Mouse (Mus musculus): Measurements from ENCODE around the gene 1700018F24Rik. TPM values are rescaled to one million over a fixed set of nuclear protein-coding genes. Genes with fewer than 3 reads are reported as not detected.
"Not testable (repeated sequence)": the region's sequence is repeated elsewhere in the genome, so short reads cannot be mapped to it uniquely, and the experiment has no call there.

Gene 1700018F24Rik
- polyA plus RNA-seq (2014; fragmentation: Nextera tagmentation; extraction: Ambion mirVana), result not detected in 2 replicates

DNA sequence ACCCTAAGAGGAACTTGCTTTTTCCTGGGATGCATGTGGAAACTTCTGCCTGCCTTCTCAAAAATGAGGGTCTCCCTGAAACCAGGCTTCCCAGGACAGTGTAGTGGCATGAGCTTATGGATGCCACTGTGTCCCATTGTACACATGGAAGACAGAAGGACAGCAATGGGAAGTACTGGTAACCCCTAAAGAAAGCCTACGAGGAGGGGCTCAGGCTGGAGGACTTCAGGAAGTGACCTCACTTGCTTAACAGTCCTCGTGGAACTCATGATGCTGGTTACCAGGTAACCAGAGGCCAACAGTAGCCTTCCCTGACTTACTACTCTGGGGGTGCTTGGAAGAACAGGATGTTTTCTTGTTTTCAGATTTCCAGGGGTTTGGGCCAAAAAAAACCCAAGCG, at the start of gene 1700018F24Rik:
Gene 1700018F24Rik (plus strand): TSS at position 301 of the 400 bp plus-strand sequence.
- DNase-seq (ENCODE audit: low spot score); H3K36me3 ChIP-seq (ENCODE audit: control insufficient read depth, insufficient read depth, low read length); H3K9ac ChIP-seq (ENCODE audit: low read length); ATAC-seq (ENCODE audit: insufficient read depth, low FRiP score, low TSS enrichment); H3K9me3 ChIP-seq (ENCODE audit: control insufficient read depth, low read length); H3K27ac ChIP-seq (ENCODE audit: low read depth, low read length); H3K27me3 ChIP-seq (ENCODE audit: control insufficient read depth, insufficient read depth, low read length); H3K4me2 ChIP-seq (ENCODE audit: low read depth); H3K4me1 ChIP-seq (ENCODE audit: control insufficient read depth, insufficient read depth, low read length); H3K4me3 ChIP-seq (ENCODE audit: low read depth, low read length): not testable (repeated sequence)
- 82% methylated on average over 2 of the region's 3 CpGs for WGBS

DNA sequence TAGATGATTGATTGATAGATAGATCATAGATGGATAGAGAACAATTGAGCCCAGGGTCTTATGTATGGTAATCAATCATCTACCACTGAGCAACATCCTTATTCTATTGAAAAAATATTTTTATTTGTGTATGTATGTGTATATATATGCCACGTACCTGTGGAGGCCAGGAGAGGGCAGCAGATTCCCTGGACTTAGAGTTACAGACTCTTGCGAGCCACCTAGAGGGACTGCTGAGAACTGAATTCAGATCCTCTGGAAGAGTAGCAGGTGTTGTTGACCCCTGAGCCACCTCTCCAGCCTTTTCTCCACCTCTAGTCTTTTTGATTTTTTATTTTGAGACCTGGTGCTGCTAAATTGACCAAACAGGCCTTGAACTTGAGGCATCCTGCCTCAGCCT, 44.3 kb upstream of the 1700018F24Rik start:
- Histone ChIP-seq H3K4me2 (ENCODE audit: low read depth) (no peak overlapping the region), H3K27me3 (ENCODE audit: control insufficient read depth, insufficient read depth, low read length) (no peaks in the 10 kb centered on the region), H3K27ac (ENCODE audit: low read depth, low read length) (no peak overlapping the region), H3K9me3 (ENCODE audit: control insufficient read depth, low read length) (no peaks in the 10 kb centered on the region), H3K4me1 (ENCODE audit: control insufficient read depth, insufficient read depth, low read length) (no peaks in the 10 kb centered on the region), H3K36me3 (ENCODE audit: control insufficient read depth, insufficient read depth, low read length) (no peaks in the 10 kb centered on the region), H3K4me3 (ENCODE audit: low read depth, low read length) (no peak overlapping the region), H3K9ac (ENCODE audit: low read length) (no peak overlapping the region)
- DNase-seq (ENCODE audit: low spot score), result no peak
- ATAC-seq (ENCODE audit: insufficient read depth, low FRiP score, low TSS enrichment), result no peak
- WGBS, result 23% methylated on average over 2 of the region's 2 CpGs

DNA sequence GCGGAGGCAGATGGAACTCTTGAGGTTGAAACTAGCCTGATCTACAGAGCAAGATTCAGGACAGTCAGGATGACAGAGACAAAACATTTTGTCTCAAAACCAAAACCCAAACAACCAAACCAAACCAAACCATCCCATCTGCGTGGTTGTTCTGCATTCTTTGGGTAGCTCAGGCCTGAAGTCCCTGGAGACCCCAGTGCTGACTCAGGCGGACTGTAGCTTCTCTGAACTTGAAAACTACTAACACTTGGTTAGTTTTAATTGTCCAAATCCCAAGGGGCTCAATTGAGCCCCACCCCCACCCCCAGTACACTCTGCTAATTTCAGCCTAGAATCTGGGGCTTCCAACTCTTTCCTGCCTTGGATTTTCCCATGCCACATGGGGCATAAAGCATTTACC, 39.4 kb upstream of the 1700018F24Rik start:
- Histone ChIP-seq H3K9ac (ENCODE audit: low read length) (no peak overlapping the region), H3K9me3 (ENCODE audit: control insufficient read depth, low read length) (no peaks in the 10 kb centered on the region), H3K4me3 (ENCODE audit: low read depth, low read length) (no peak overlapping the region), H3K36me3 (ENCODE audit: control insufficient read depth, insufficient read depth, low read length) (no peaks in the 10 kb centered on the region), H3K4me1 (ENCODE audit: control insufficient read depth, insufficient read depth, low read length) (no peaks in the 10 kb centered on the region), H3K4me2 (ENCODE audit: low read depth) (no peak overlapping the region), H3K27ac (ENCODE audit: low read depth, low read length) (no peak overlapping the region), H3K27me3 (ENCODE audit: control insufficient read depth, insufficient read depth, low read length) (no peaks in the 10 kb centered on the region)
- ATAC-seq (ENCODE audit: insufficient read depth, low FRiP score, low TSS enrichment) (no peak), DNase-seq (ENCODE audit: low spot score) (no peak)
- 74% methylated on average over 3 of the region's 3 CpGs for WGBS

DNA sequence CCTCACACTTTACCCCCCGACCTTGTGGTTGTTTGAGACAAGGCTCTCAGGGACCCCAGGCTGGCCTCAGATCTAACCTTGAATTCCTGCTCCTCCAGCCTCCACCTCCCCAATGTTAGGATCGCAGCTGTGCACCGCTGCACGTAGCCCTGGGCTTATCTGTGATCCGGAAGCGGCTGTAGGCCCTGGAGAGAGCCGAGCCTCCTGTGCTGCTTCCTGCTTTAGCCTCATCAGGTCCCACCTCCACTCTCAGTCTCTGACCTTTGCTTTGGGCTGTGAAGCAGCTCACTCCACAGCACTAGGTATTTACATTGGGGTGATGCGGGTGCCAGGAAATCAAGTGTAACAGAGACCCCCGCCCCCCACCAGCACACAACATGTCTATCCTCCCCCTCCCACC, 38.3 kb upstream of the 1700018F24Rik start:
- H3K4me2 ChIP-seq (ENCODE audit: low read depth), result no peak overlapping the region
- H3K4me1 ChIP-seq (ENCODE audit: control insufficient read depth, insufficient read depth, low read length), result no peaks in the 10 kb centered on the region
- H3K27ac ChIP-seq (ENCODE audit: low read depth, low read length), result no peak overlapping the region
- H3K9ac ChIP-seq (ENCODE audit: low read length), result no peak overlapping the region
- ATAC-seq (ENCODE audit: insufficient read depth, low FRiP score, low TSS enrichment) (no peak), DNase-seq (ENCODE audit: low spot score) (no peak)
- 84% methylated on average over 9 of the region's 9 CpGs for WGBS
- no peaks in the 10 kb centered on the region for H3K36me3 ChIP-seq (ENCODE audit: control insufficient read depth, insufficient read depth, low read length)
- H3K9me3 ChIP-seq (ENCODE audit: control insufficient read depth, low read length), result no peaks in the 10 kb centered on the region
- no peaks in the 10 kb centered on the region for H3K27me3 ChIP-seq (ENCODE audit: control insufficient read depth, insufficient read depth, low read length)
- H3K4me3 ChIP-seq (ENCODE audit: low read depth, low read length), result no peak overlapping the region

DNA sequence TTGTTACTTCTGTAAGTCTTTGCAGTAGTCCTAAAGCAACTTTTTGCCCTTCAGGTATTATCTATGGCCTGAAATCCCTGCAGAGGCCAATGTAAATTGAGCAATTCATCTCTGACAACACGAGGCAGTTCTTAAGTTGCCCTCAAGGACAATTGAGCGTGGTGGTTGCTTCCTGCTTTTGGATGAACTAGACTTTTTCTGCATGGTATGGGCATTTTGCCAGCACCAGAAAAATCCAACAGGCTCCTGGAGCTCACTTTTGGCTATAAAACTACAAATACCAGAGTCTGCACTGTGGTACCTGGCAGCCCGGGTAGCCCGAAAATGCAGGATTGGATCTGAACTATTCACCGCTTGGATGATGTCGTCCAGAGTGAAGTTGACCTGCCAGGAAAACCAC, 37.2 kb upstream of the 1700018F24Rik start:
- Histone ChIP-seq H3K9ac (ENCODE audit: low read length) (no peak overlapping the region), H3K36me3 (ENCODE audit: control insufficient read depth, insufficient read depth, low read length) (no peaks in the 10 kb centered on the region), H3K27ac (ENCODE audit: low read depth, low read length) (no peak overlapping the region), H3K4me2 (ENCODE audit: low read depth) (no peak overlapping the region), H3K4me3 (ENCODE audit: low read depth, low read length) (no peak overlapping the region), H3K4me1 (ENCODE audit: control insufficient read depth, insufficient read depth, low read length) (no peaks in the 10 kb centered on the region), H3K27me3 (ENCODE audit: control insufficient read depth, insufficient read depth, low read length) (no peaks in the 10 kb centered on the region), H3K9me3 (ENCODE audit: control insufficient read depth, low read length) (no peaks in the 10 kb centered on the region)
- WGBS, result 88% methylated on average over 6 of the region's 6 CpGs
- ATAC-seq (ENCODE audit: insufficient read depth, low FRiP score, low TSS enrichment), result no peak
- no peak for DNase-seq (ENCODE audit: low spot score)

DNA sequence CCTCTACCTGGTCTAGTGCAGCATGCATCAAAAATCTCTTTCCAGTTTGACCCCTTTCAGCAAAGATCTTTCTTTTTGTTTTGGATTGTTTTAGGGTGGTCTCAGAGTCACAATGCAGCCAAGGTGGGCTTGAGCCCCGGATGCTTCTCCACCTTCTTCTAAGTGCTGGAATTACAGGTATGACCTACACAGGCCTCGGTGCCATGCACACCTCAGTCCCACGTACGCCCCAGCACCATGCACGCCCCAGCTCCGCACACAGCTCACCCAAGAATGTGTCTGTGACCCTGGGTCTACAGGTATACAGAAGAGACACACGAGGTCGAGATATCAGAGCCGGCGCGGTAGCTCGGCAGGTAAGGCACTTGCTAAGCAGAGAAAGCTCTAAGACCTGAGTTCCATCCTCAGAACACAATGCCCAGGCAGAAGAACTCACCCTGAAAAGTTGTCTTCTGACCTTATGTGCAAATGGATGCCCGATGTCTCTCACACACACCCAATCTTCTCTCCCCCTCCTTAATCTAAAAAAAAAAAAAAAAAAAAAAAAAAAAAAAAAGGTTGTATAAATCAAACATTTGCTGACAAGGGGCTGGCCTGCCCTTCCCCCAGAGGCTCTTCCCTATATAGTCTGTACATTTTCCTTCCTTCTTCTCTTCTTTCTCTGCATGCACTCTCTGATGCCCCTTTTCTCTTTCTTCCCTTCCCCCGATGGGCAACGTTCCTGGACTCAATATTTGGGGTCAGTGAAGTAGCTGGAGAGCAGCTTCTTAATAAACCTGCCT, 33.7 kb upstream of the 1700018F24Rik start:
- H3K4me2 ChIP-seq (ENCODE audit: low read depth), result no peak overlapping the region
- DNase-seq (ENCODE audit: low spot score), result no peak
- WGBS, result 92% methylated on average over 15 of the region's 15 CpGs
- H3K9ac ChIP-seq (ENCODE audit: low read length), result no peak overlapping the region
- no peaks in the 10 kb centered on the region for H3K36me3 ChIP-seq (ENCODE audit: control insufficient read depth, insufficient read depth, low read length)
- no peak overlapping the region for H3K27ac ChIP-seq (ENCODE audit: low read depth, low read length)
- no peaks in the 10 kb centered on the region for H3K4me1 ChIP-seq (ENCODE audit: control insufficient read depth, insufficient read depth, low read length)
- H3K4me3 ChIP-seq (ENCODE audit: low read depth, low read length), result no peak overlapping the region
- H3K27me3 ChIP-seq (ENCODE audit: control insufficient read depth, insufficient read depth, low read length), result no peaks in the 10 kb centered on the region
- no peak for ATAC-seq (ENCODE audit: insufficient read depth, low FRiP score, low TSS enrichment)
- H3K9me3 ChIP-seq (ENCODE audit: control insufficient read depth, low read length), result no peaks in the 10 kb centered on the region

DNA sequence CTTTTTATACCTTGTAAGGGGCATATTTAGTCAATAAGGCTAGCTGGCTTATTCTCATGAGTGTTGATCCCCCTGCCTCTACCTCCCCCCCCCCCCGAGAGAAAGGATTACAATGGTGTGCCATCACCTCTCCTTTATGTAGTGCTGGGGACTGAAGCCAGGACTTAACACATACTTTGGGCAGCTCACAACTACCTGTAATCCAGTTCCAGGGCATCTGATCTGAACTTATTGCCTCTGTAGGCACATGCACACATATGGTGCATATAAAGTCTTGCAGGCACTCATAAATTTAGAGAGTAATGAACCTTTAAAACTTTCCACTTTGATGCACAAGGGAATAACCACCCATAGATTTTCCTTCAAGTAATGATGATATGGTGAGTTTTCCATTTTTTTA, 28.5 kb upstream of the 1700018F24Rik start:
- no peak for DNase-seq (ENCODE audit: low spot score)
- no peaks in the 10 kb centered on the region for H3K4me1 ChIP-seq (ENCODE audit: control insufficient read depth, insufficient read depth, low read length)
- H3K9ac ChIP-seq (ENCODE audit: low read length), result no peak overlapping the region
- no peaks in the 10 kb centered on the region for H3K27me3 ChIP-seq (ENCODE audit: control insufficient read depth, insufficient read depth, low read length)
- H3K9me3 ChIP-seq (ENCODE audit: control insufficient read depth, low read length), result no peaks in the 10 kb centered on the region
- no peak for ATAC-seq (ENCODE audit: insufficient read depth, low FRiP score, low TSS enrichment)
- 86% methylated on average over 1 of the region's 1 CpGs for WGBS
- no peaks in the 10 kb centered on the region for H3K36me3 ChIP-seq (ENCODE audit: control insufficient read depth, insufficient read depth, low read length)
- no peak overlapping the region for H3K27ac ChIP-seq (ENCODE audit: low read depth, low read length)
- no peak overlapping the region for H3K4me2 ChIP-seq (ENCODE audit: low read depth)
- H3K4me3 ChIP-seq (ENCODE audit: low read depth, low read length), result no peak overlapping the region

DNA sequence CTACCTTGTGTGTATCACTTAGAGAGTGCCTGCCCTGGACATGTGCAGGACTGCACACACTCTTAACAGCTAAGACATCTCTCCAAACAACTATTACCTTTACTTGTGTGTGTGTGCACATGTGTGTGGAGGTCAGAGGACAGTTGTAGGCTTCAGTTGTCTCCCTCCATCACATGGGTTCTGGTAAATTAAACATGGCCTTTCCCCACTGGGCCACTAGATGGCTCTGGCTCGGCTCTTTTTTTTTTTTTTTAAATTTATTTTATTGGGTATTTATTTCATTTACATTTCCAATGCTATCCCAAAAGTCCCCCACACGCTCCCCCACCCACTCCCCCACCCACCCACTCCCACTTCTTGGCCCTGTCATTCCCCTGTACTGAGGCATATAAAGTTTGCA, 26.0 kb upstream of the 1700018F24Rik start:
- not testable (repeated sequence) for H3K9me3 ChIP-seq (ENCODE audit: control insufficient read depth, low read length); ATAC-seq (ENCODE audit: insufficient read depth, low FRiP score, low TSS enrichment); H3K4me1 ChIP-seq (ENCODE audit: control insufficient read depth, insufficient read depth, low read length); H3K4me2 ChIP-seq (ENCODE audit: low read depth); H3K27me3 ChIP-seq (ENCODE audit: control insufficient read depth, insufficient read depth, low read length); DNase-seq (ENCODE audit: low spot score); H3K9ac ChIP-seq (ENCODE audit: low read length); H3K27ac ChIP-seq (ENCODE audit: low read depth, low read length); H3K4me3 ChIP-seq (ENCODE audit: low read depth, low read length); H3K36me3 ChIP-seq (ENCODE audit: control insufficient read depth, insufficient read depth, low read length)
- 33% methylated on average over 1 of the region's 2 CpGs for WGBS

DNA sequence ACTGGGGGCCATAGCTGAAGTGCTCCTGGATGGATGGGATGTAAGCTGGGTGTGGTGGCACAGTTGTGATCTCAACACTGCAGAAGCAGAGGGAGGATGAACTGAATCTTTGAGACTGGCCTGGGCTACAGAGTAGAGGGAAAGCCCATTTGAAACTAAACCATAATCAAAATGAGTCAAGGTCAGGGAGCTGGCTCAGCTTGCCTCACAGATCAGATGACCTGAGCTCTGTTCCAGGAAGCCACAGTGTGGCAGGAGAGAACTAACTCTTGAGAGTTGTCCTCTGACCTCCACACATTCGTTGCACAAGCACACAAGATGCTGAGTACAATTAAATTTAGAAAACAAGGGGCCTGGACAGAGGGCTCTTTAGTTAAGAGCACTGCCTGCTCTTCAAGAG, 22.5 kb upstream of the 1700018F24Rik start:
- not testable (repeated sequence) for H3K27ac ChIP-seq (ENCODE audit: low read depth, low read length); H3K36me3 ChIP-seq (ENCODE audit: control insufficient read depth, insufficient read depth, low read length); H3K4me1 ChIP-seq (ENCODE audit: control insufficient read depth, insufficient read depth, low read length); H3K9ac ChIP-seq (ENCODE audit: low read length); DNase-seq (ENCODE audit: low spot score); ATAC-seq (ENCODE audit: insufficient read depth, low FRiP score, low TSS enrichment); H3K27me3 ChIP-seq (ENCODE audit: control insufficient read depth, insufficient read depth, low read length); H3K4me2 ChIP-seq (ENCODE audit: low read depth); H3K9me3 ChIP-seq (ENCODE audit: control insufficient read depth, low read length); H3K4me3 ChIP-seq (ENCODE audit: low read depth, low read length)
- WGBS, result 41% methylated on average over 1 of the region's 1 CpGs
